Mouse (Mus musculus): ENCODE data around the gene 0610009B22Rik.

Gene 0610009B22Rik

GRCm38 (mm10) chr11:51636323-51636684, 52.4 kb downstream of the 0610009B22Rik start:
- no peak for DNase-seq (ENCODE audit: low read depth, low spot score)

- DNase-seq (ENCODE audit: low read depth, low spot score): peak; percentile 87
These were observed 53.0 kb downstream of the 0610009B22Rik start, which contains the start of gene Rmnd5b for GRCm38 (mm10) chr11:51635525-51636322. Gene Rmnd5b, minus strand, starts transcription at chr11:51635896.
